ENCODE assay signal across 20 mouse cellular contexts in genomic region chr5:107494759-107495158, GRCm38 (mm10). TPM values are rescaled to one million over a fixed set of nuclear protein-coding genes. Genes with fewer than 3 reads are reported as not detected.
DNase-seq lines count a peak whose midpoint lies in the region; ATAC-seq and TF ChIP-seq lines count a peak whose summit lies in the region.
"Had no signal": no experiment of that assay in that cellular context is flagged by ENCODE, and none has a peak within 500 bp of the region (broad histone marks: within the 10 kb centered on the region; RNA-seq: fewer than 3 reads in every experiment).

No protein-coding gene starts in this region.

- no peak overlapping the region for H3K4me3 ChIP-seq in gastrocnemius, adult 2 months
- no peak overlapping the region for H3K4me3 ChIP-seq in liver, postnatal 0 days (ENCODE audit: low read depth, low read length)
- no peak overlapping the region for H3K4me3 ChIP-seq in liver, embryonic 11.5 days (ENCODE audit: low read depth, low read length)
- H3K4me3 ChIP-seq in MEL (ENCODE audit: control insufficient read depth in 1 of 2, insufficient read depth in 1 of 2, low read depth in 2 of 2, low read length in 2 of 2): no peak overlapping the region
- H3K4me3 ChIP-seq in small intestine, adult 2 months (ENCODE audit: low read depth, low read length): no peak overlapping the region
- H3K4me3 ChIP-seq: heart, embryonic 15.5 days; hindbrain, embryonic 10.5 days; lung, embryonic 15.5 days had no signal

- H3K36me3 ChIP-seq in liver, postnatal 0 days (replicated peaks; ENCODE audit: insufficient read depth, low read length): 0 out of 2 replicates have a peak, but pooled peaks cover 2% of the 10 kb centered on the region
- H3K36me3 ChIP-seq in liver, embryonic 11.5 days (ENCODE audit: control insufficient read depth, insufficient read depth, low read length): peaks cover 3% of the 10 kb centered on the region; the same call in 1 of the 2 replicates
- H3K36me3 ChIP-seq in MEL (ENCODE audit: control insufficient read depth in 1 of 2, insufficient read depth in 2 of 2, low read length in 2 of 2): no peaks in the 10 kb centered on the region
- no peaks in the 10 kb centered on the region for H3K36me3 ChIP-seq in small intestine, adult 2 months (ENCODE audit: control insufficient read depth, insufficient read depth, low read length)
- H3K36me3 ChIP-seq: heart, embryonic 15.5 days had no signal

- ATAC-seq in liver, postnatal 0 days: no peak
- ATAC-seq in liver, embryonic 11.5 days (replicated peaks; ENCODE audit: low FRiP score): no peak
- ATAC-seq: midbrain, embryonic 16.5 days had no signal

- H3K9ac ChIP-seq in liver, postnatal 0 days (replicated peaks): no peak overlapping the region
- H3K9ac ChIP-seq in liver, embryonic 11.5 days (ENCODE audit: low read depth, low read length): no peak overlapping the region
- no peak overlapping the region for H3K9ac ChIP-seq in MEL (ENCODE audit: control insufficient read depth, low read depth, low read length, poor library complexity, severe bottlenecking)
- H3K9ac ChIP-seq: heart, embryonic 15.5 days; lung, embryonic 15.5 days had no signal

- WGBS in liver, postnatal 0 days (ENCODE audit: insufficient replicate concordance): 92% methylated on average over 5 of the region's 5 CpGs
- 96% methylated on average over 5 of the region's 5 CpGs for WGBS in liver, embryonic 11.5 days
- WGBS in small intestine, adult 2 months: 97% methylated on average over 5 of the region's 5 CpGs

- no peaks in the 10 kb centered on the region for H3K4me1 ChIP-seq in liver, postnatal 0 days (ENCODE audit: insufficient read depth)
- H3K4me1 ChIP-seq in liver, embryonic 11.5 days (replicated peaks; ENCODE audit: control insufficient read depth, insufficient read depth, low read length): no peaks in the 10 kb centered on the region
- peaks cover 0 to 3% of the 10 kb centered on the region in 2 experiments; a peak in 1 of 4 replicates for H3K4me1 ChIP-seq in MEL (ENCODE audit: control insufficient read depth in 1 of 2, insufficient read depth in 2 of 2, low read length in 2 of 2)
- H3K4me1 ChIP-seq in small intestine, adult 2 months (ENCODE audit: control insufficient read depth, insufficient read depth, insufficient read length, low read length): no peaks in the 10 kb centered on the region
- H3K4me1 ChIP-seq: heart, embryonic 15.5 days; lung, embryonic 15.5 days had no signal

- peak; percentile 32; the same call in 1 of the 2 replicates for TF ChIP-seq CTCF in gastrocnemius, adult 2 months (IDR thresholded peaks at IDR 0.05)
- peak; percentile 47 for TF ChIP-seq CTCF in liver, postnatal 0 days (IDR thresholded peaks at IDR 0.05; ENCODE audit: low read depth)
- peak; percentile 35 to 47 (median 41); a peak in 5 of 6 replicates for TF ChIP-seq CTCF in MEL (IDR thresholded peaks at IDR 0.05 in 2 of 3, conservative IDR thresholded peaks at IDR 0.05 in 1 of 3; ENCODE audit: control insufficient read depth in 1 of 3, insufficient read depth in 1 of 3, low read depth in 2 of 3, low read length in 3 of 3, poor library complexity in 1 of 3, severe bottlenecking in 1 of 3)
- peak; percentile 18; the same call in 1 of the 2 replicates for TF ChIP-seq CTCF in small intestine, adult 2 months (IDR thresholded peaks at IDR 0.05; ENCODE audit: extremely low read depth, insufficient read length, insufficient replicate concordance, low read depth, low read length)

- H3K27ac ChIP-seq in gastrocnemius, adult 2 months: no peak overlapping the region
- no peak overlapping the region for H3K27ac ChIP-seq in liver, postnatal 0 days (ENCODE audit: low read depth)
- no peak overlapping the region for H3K27ac ChIP-seq in liver, embryonic 11.5 days (ENCODE audit: low read depth, low read length)
- H3K27ac ChIP-seq in MEL (ENCODE audit: control insufficient read depth, low read depth, low read length): no peak overlapping the region
- no peak overlapping the region for H3K27ac ChIP-seq in small intestine, adult 2 months (ENCODE audit: insufficient read depth, low read depth, low read length)
- H3K27ac ChIP-seq: heart, embryonic 15.5 days; hindbrain, embryonic 10.5 days; lung, embryonic 15.5 days had no signal

- TF ChIP-seq POLR2A in MEL (IDR thresholded peaks at IDR 0.05; ENCODE audit: control insufficient read depth in 1 of 2, insufficient read depth in 1 of 2, low read depth in 1 of 2, low read length in 2 of 2, poor library complexity in 1 of 2): no peak
- no peak for TF ChIP-seq POLR2A in small intestine, adult 2 months (IDR thresholded peaks at IDR 0.05; ENCODE audit: low read depth, low read length)

- H3K27me3 ChIP-seq in liver, postnatal 0 days (ENCODE audit: insufficient read depth, low read length): no peaks in the 10 kb centered on the region
- H3K27me3 ChIP-seq in liver, embryonic 11.5 days (replicated peaks; ENCODE audit: control insufficient read depth, insufficient read depth, low read length): no peaks in the 10 kb centered on the region
- H3K27me3 ChIP-seq in MEL (ENCODE audit: control insufficient read depth in 1 of 2, insufficient read depth in 2 of 2, low read length in 2 of 2): no peaks in the 10 kb centered on the region
- H3K27me3 ChIP-seq in small intestine, adult 2 months (ENCODE audit: control insufficient read depth, insufficient read depth, low read length): no peaks in the 10 kb centered on the region
- H3K27me3 ChIP-seq: heart, embryonic 15.5 days; lung, embryonic 15.5 days had no signal

- TF ChIP-seq RAD21 in MEL (IDR thresholded peaks at IDR 0.05; ENCODE audit: low read depth, low read length): peak; percentile 37

- no peaks in the 10 kb centered on the region for H3K79me2 ChIP-seq in MEL (ENCODE audit: control insufficient read depth, insufficient read depth, low read length, poor library complexity)

- intact Hi-C loops in gastrocnemius, adult 2 months (cut with DNase I): no loop called here
- intact Hi-C loops in gastrocnemius, postnatal 36 days (cut with DNase I): no loop called here

- peaks cover 2% of the 10 kb centered on the region; the same call in 1 of the 2 replicates for H3K9me3 ChIP-seq in liver, postnatal 0 days (ENCODE audit: low read length)
- 0 out of 2 replicates have a peak, but pooled peaks cover 3% of the 10 kb centered on the region for H3K9me3 ChIP-seq in liver, embryonic 11.5 days (ENCODE audit: control insufficient read depth, low read length)
- H3K9me3 ChIP-seq in MEL (replicated peaks; ENCODE audit: insufficient read depth, low read length): no peaks in the 10 kb centered on the region
- H3K9me3 ChIP-seq: lung, embryonic 15.5 days had no signal

- TF ChIP-seq EP300 in liver, postnatal 0 days (IDR thresholded peaks at IDR 0.05; ENCODE audit: low read depth): no peak
- TF ChIP-seq EP300 in MEL (IDR thresholded peaks at IDR 0.05; ENCODE audit: low read depth in 1 of 2, low read length in 2 of 2): no peak

- DNase-seq in gastrocnemius, adult 2 months: no peak
- no peak for DNase-seq in gastrocnemius, postnatal 36 days
- DNase-seq in liver, postnatal 0 days: no peak
- no peak for DNase-seq in liver, embryonic 11.5 days (ENCODE audit: low spot score)
- peak; percentile 50 for DNase-seq in MEL (ENCODE audit: low read depth, low spot score)
- DNase-seq in layer of hippocampus, adult 9-10 months (ENCODE audit: low spot score): no peak
- no peak for DNase-seq in layer of hippocampus, adult 9-11 months
- DNase-seq: adrenal gland, postnatal 10 days; kidney, adult 11 months; kidney, postnatal 25 days; right cerebral cortex, adult 18-20 months; spleen, adult 18-20 months; thymus, postnatal 14 days had no signal

- no peak overlapping the region for H3K4me2 ChIP-seq in liver, postnatal 0 days (ENCODE audit: low read depth, low read length)
- H3K4me2 ChIP-seq in liver, embryonic 11.5 days: no peak overlapping the region
- H3K4me2 ChIP-seq: heart, embryonic 15.5 days; lung, embryonic 15.5 days had no signal

TF ChIP-seq in MEL, 35 proteins besides CTCF, POLR2A, EP300 and RAD21:
- TF ChIP-seq ZC3H11A (IDR thresholded peaks at IDR 0.05; ENCODE audit: low read depth, low read length) (0 out of 2 replicates have a peak, but pooled peaks have one; percentile 19), NRF1 (IDR thresholded peaks at IDR 0.05; ENCODE audit: insufficient read depth, low read depth, low read length, poor library complexity, severe bottlenecking) (no peak), GATA1 (IDR thresholded peaks at IDR 0.05; ENCODE audit: low read depth, low read length) (0 out of 2 replicates have a peak, but pooled peaks have one; percentile 7), SMC3 (IDR thresholded peaks at IDR 0.05; ENCODE audit: low read depth, low read length) (peak; percentile 53)

RNA-seq across cellular contexts. Expression of gene Gm42669, which starts 12.7 kb away (rescaled TPM):
- total RNA-seq in gastrocnemius, adult 2 months (2021): under 1 TPM in 1 of 2 experiments, not detected in 1; 0.08 TPM
- not detected for total RNA-seq in gastrocnemius, postnatal 36 days (2021)
- polyA plus RNA-seq in liver, postnatal 0 days (2015; fragmentation: Nextera tagmentation; extraction: Ambion mirVana): 0.04 TPM in 1 of 2 replicates, not detected in the other
- 0.27 and 0.44 TPM in 2 replicates for polyA plus RNA-seq in liver, embryonic 11.5 days (2014; fragmentation: Nextera tagmentation; extraction: Ambion mirVana)
- total RNA-seq in MEL (2012; rRNA removed): 0.04 TPM in 1 of 2 replicates, not detected in the other
- under 1 TPM in 1 of 2 experiments, not detected in 1; 0.21 TPM for polyA plus RNA-seq in MEL (2012; ENCODE audit: insufficient read depth in 1 of 2, insufficient read length in 2 of 2, low read depth in 1 of 2, low replicate concordance in 2 of 2, missing spikeins in 1 of 2)
- 0.06 TPM in 1 of 2 replicates, not detected in the other for polyA plus RNA-seq in small intestine, adult 2 months (2012; rRNA removed)

RNA-seq across cellular contexts. Expression of gene 1700028K03Rik, which starts 39.8 kb away (rescaled TPM):
- under 1 TPM in 1 of 2 experiments, not detected in 1; 0.11 TPM for total RNA-seq in gastrocnemius, adult 2 months (2021)
- not detected for total RNA-seq in gastrocnemius, postnatal 36 days (2021)
- 0.09 and 0.12 TPM in 2 replicates for polyA plus RNA-seq in liver, postnatal 0 days (2015; fragmentation: Nextera tagmentation; extraction: Ambion mirVana)
- polyA plus RNA-seq in liver, embryonic 11.5 days (2014; fragmentation: Nextera tagmentation; extraction: Ambion mirVana): 0.05 and 0.12 TPM in 2 replicates
- not detected in 2 replicates for total RNA-seq in MEL (2012; rRNA removed)
- not detected for polyA plus RNA-seq in MEL (2012; ENCODE audit: insufficient read depth in 1 of 2, insufficient read length in 2 of 2, low read depth in 1 of 2, low replicate concordance in 2 of 2, missing spikeins in 1 of 2)
- polyA plus RNA-seq in small intestine, adult 2 months (2012; rRNA removed): not detected in 2 replicates
- total RNA-seq: granulocyte monocyte progenitor cell, adult 5-6 weeks had no signal
- polyA plus RNA-seq: embryonic facial prominence, embryonic 11.5 days had no signal

RNA-seq across cellular contexts. Expression of gene Btbd8, which starts 57.0 kb away (rescaled TPM):
- total RNA-seq in gastrocnemius, adult 2 months (2021): 1 to 10 TPM; 5.5 to 8.5 TPM
- total RNA-seq in gastrocnemius, postnatal 36 days (2021): 1 to 10 TPM; 5.9 to 9.0 TPM
- 1.1 and 1.5 TPM in 2 replicates for polyA plus RNA-seq in liver, postnatal 0 days (2015; fragmentation: Nextera tagmentation; extraction: Ambion mirVana)
- 2.5 and 2.6 TPM in 2 replicates for polyA plus RNA-seq in liver, embryonic 11.5 days (2014; fragmentation: Nextera tagmentation; extraction: Ambion mirVana)
- 1.2 and 1.6 TPM in 2 replicates for total RNA-seq in MEL (2012; rRNA removed)
- 1 to 10 TPM in 1 of 2 experiments, not detected in 1; 2.4 TPM for polyA plus RNA-seq in MEL (2012; ENCODE audit: insufficient read depth in 1 of 2, insufficient read length in 2 of 2, low read depth in 1 of 2, low replicate concordance in 2 of 2, missing spikeins in 1 of 2)
- polyA plus RNA-seq in small intestine, adult 2 months (2012; rRNA removed): 0.13 and 0.28 TPM in 2 replicates
